Mouse (Mus musculus) c-Kit-positive CD71-positive TER-119-positive erythroid progenitor cells, embryonic 14.5 days (primary cell): ENCODE data around the gene Pkig.

Experiments
- DNase-seq: peaks from one replicate; pipeline ENCODE4 v3.0.0-alpha.2; 2013; ENCODE audit warnings: low spot score

The Pkig gene

DNA sequence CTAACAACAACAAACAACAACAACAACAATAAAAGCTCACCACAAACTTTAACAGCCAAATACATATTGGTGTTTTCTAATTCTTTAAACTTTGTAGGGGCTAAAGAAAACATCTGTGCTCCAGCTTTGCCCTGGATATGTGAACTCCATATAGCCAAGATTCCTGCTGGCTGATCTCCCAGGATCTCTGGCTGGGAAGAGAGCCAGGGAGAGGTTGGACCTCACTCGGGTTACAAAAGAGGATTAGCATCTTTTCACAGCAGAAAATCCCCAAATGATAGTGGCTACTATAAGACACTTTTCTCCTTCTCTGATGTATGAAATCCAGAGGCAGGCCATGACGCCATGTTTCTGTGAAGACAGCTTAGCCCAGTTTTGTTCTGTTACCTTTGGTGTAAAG, 98.5 kb downstream of the Pkig start:
- no peak for DNase-seq

- no peak for DNase-seq
Measured at GRCm38 (mm10) chr2:163758146-163758545, 100.0 kb downstream of the Pkig start.

GRCm38 (mm10) chr2:163760589-163760988, 102.4 kb downstream of the Pkig start:
- no peak for DNase-seq

- DNase-seq = no peak
Measured at GRCm38 (mm10) chr2:163761402-163761801, 103.2 kb downstream of the Pkig start.

DNA sequence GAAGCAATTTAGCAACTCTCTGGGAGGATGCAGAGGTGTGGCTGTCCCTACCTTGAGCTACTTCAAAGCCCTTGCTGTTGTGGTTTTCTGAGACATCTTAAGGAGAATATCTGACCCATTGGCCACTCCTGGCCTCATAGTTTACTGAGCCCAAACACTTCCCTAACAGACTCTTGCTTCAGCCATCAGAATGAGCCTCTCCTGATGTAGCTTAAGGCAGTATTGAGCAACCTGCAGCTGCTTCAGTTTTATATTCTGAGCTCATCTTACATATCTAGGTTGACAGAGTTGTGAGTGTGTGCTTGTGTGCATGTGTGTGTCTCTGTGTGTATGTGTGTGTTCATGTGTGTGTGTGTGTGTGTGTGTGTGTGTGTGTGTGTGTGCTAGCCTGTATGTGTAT, 108.1 kb downstream of the Pkig start:
- DNase-seq = no peak

- DNase-seq = no peak
Measured at GRCm38 (mm10) chr2:163766890-163767289, 108.7 kb downstream of the Pkig start.

- DNase-seq = no peak
Measured at GRCm38 (mm10) chr2:163770731-163771130, 112.5 kb downstream of the Pkig start.
